ENCODE assay signal across 24 mouse cellular contexts in the genomic region with DNA sequence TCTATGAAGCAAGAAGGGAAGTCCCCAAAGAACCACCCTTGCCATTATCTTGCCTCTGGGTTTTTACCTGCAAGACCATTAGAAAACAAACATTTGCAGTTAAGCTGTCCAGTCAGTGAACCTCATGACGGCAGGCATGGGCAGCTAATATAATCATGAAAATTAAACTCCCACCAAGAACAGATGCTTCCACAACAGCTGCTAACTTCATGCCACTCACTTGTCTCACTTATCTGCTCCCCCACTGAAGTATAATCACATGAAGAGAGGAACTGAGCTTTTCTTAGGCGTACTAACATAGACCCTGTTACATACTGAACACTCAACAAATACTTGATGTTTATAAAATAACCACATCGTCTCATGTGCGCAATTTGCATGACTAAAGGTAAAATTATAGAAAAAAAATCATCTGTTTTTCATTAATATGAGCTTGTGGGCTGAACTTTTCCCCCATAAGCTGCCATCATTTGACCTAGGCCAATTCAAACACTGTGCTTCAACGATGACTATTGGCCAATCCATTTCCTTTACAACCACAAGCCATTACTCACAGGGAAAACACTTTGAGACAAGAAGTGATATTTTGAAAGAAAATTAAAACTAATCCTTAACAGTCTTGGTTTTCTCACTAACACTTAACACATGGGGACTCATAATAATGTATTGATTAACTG.
DNase-seq lines count a peak whose midpoint lies in the region; ATAC-seq lines count a peak whose summit lies in the region.
"Had no signal": no experiment of that assay in that cellular context is flagged by ENCODE, and none has a peak within 500 bp of the region (broad histone marks: within the 10 kb centered on the region; RNA-seq: fewer than 3 reads in every experiment).

No protein-coding gene starts in this region.

- ATAC-seq in erythroblast, adult 5-6 weeks (replicated peaks; ENCODE audit: low FRiP score, poor library complexity, severe bottlenecking): no peak
- ATAC-seq: forebrain, embryonic 13.5 days; forebrain, embryonic 16.5 days; hindbrain, postnatal 0 days; inflammation-experienced regulatory T-cells, adult 6 months; intestine, embryonic 16.5 days; Patski had no signal

- DNase-seq in 3T3-L1 (ENCODE audit: low read depth, low spot score) (peak; percentile 85), NIH3T3 (ENCODE audit: low read depth) (peak; percentile 65)
- peak; percentile 78 for DNase-seq in fibroblast of lung, adult 2 months (ENCODE audit: low read depth)
- DNase-seq in thymus, postnatal 4 days: no peak
- no peak for DNase-seq in thymus, postnatal 25 days
- DNase-seq: adrenal gland, adult 2 months; adrenal gland, postnatal 14 days; cerebellum, adult 11 months; cerebellum, adult 2 months; cerebellum, adult 9-11 months; cerebellum, postnatal 25 days; gastrocnemius, adult 2 months; gastrocnemius, postnatal 14 days; heart, adult 11 months; heart, postnatal 14 days; heart, postnatal 4 days; kidney, adult 18-20 months had no signal

Comparison
In these comparisons a context has a peak if more than half of its experiments do, and no peak if none do; other contexts are left out.
1. DNase-seq: peak in 3T3-L1 (single experiment), NIH3T3 (single experiment) and fibroblast of lung, adult 2 months (single experiment); none in thymus, postnatal 4 days (single experiment) and thymus, postnatal 25 days (single experiment).